In genomic region chr3:123697786-123698185, GRCm38 (mm10) we compare ENCODE assay signal across 19 mouse cellular contexts. TPM values are rescaled to one million over a fixed set of nuclear protein-coding genes. Genes with fewer than 3 reads are reported as not detected.
DNase-seq lines count a peak whose midpoint lies in the region; ATAC-seq lines count a peak whose summit lies in the region.
"Had no signal": no experiment of that assay in that cellular context is flagged by ENCODE, and none has a peak within 500 bp of the region (broad histone marks: within the 10 kb centered on the region; RNA-seq: fewer than 3 reads in every experiment).

No protein-coding gene starts in this region.

- WGBS in heart, embryonic 10.5 days = 73% methylated on average over 4 of the region's 4 CpGs
- 87% methylated on average over 4 of the region's 4 CpGs for WGBS in midbrain, embryonic 11.5 days
- WGBS in midbrain, embryonic 14.5 days = 89% methylated on average over 4 of the region's 4 CpGs

- intact Hi-C loops in heart, postnatal 25 days (cut with DNase I) = loop anchor here (10.0 kb wide), 1 partner anchor 577 kb away; no protein-coding TSS in a partner anchor

- H3K4me3 ChIP-seq in heart, embryonic 10.5 days = no peak overlapping the region
- no peak overlapping the region for H3K4me3 ChIP-seq in midbrain, embryonic 11.5 days (ENCODE audit: low read depth, low read length)
- H3K4me3 ChIP-seq in midbrain, embryonic 14.5 days (replicated peaks; ENCODE audit: low read depth, low read length) = no peak overlapping the region
- H3K4me3 ChIP-seq: gastrocnemius, adult 2 months; heart, adult 2 months; layer of hippocampus, adult 2 months; left cerebral cortex, adult 2 months; liver, embryonic 13.5 days; megakaryocyte, embryonic 14.5 days had no signal

- H3K36me3 ChIP-seq in heart, embryonic 10.5 days = no peaks in the 10 kb centered on the region
- H3K36me3 ChIP-seq in midbrain, embryonic 11.5 days (ENCODE audit: control insufficient read depth, insufficient read depth, low read length) = no peaks in the 10 kb centered on the region
- no peaks in the 10 kb centered on the region for H3K36me3 ChIP-seq in midbrain, embryonic 14.5 days (ENCODE audit: control insufficient read depth, insufficient read depth, low read length)
- H3K36me3 ChIP-seq: liver, embryonic 13.5 days had no signal

- H3K27me3 ChIP-seq in heart, embryonic 10.5 days (ENCODE audit: insufficient read depth, poor library complexity, severe bottlenecking) = no peaks in the 10 kb centered on the region
- H3K27me3 ChIP-seq in midbrain, embryonic 11.5 days (ENCODE audit: control insufficient read depth, insufficient read depth, low read length) = no peaks in the 10 kb centered on the region
- H3K27me3 ChIP-seq in midbrain, embryonic 14.5 days (ENCODE audit: control insufficient read depth, insufficient read depth, low read length) = no peaks in the 10 kb centered on the region
- H3K27me3 ChIP-seq: liver, embryonic 13.5 days; megakaryocyte, embryonic 14.5 days had no signal

- no peaks in the 10 kb centered on the region for H3K4me1 ChIP-seq in heart, embryonic 10.5 days
- no peaks in the 10 kb centered on the region for H3K4me1 ChIP-seq in midbrain, embryonic 11.5 days (ENCODE audit: control insufficient read depth, insufficient read depth, low read length)
- no peaks in the 10 kb centered on the region for H3K4me1 ChIP-seq in midbrain, embryonic 14.5 days (ENCODE audit: control insufficient read depth, insufficient read depth, low read length)
- H3K4me1 ChIP-seq: liver, embryonic 13.5 days; megakaryocyte, embryonic 14.5 days had no signal

- H3K9me3 ChIP-seq in heart, embryonic 10.5 days = no peaks in the 10 kb centered on the region
- no peaks in the 10 kb centered on the region for H3K9me3 ChIP-seq in midbrain, embryonic 11.5 days (ENCODE audit: control insufficient read depth, low read length)
- no peaks in the 10 kb centered on the region for H3K9me3 ChIP-seq in midbrain, embryonic 14.5 days (ENCODE audit: control insufficient read depth, low read length)
- H3K9me3 ChIP-seq: liver, embryonic 13.5 days had no signal

- H3K9ac ChIP-seq in midbrain, embryonic 11.5 days (ENCODE audit: low read length) = no peak overlapping the region
- no peak overlapping the region for H3K9ac ChIP-seq in midbrain, embryonic 14.5 days (replicated peaks; ENCODE audit: low read length)
- H3K9ac ChIP-seq: forebrain, postnatal 0 days; hindbrain, embryonic 14.5 days; liver, embryonic 13.5 days had no signal

- no peak overlapping the region for H3K4me2 ChIP-seq in midbrain, embryonic 11.5 days
- H3K4me2 ChIP-seq in midbrain, embryonic 14.5 days (ENCODE audit: low read length) = no peak overlapping the region
- H3K4me2 ChIP-seq: hindbrain, embryonic 14.5 days; liver, embryonic 13.5 days had no signal

- peak; percentile 24 for DNase-seq in heart, adult 8-10 months (ENCODE audit: low spot score)
- no peak for DNase-seq in heart, embryonic 10.5 days (ENCODE audit: low spot score)
- DNase-seq in midbrain, embryonic 11.5 days (ENCODE audit: low spot score, missing footprints) = peak; percentile 53
- DNase-seq in midbrain, embryonic 14.5 days = no peak
- peak; percentile 7 for DNase-seq in heart, postnatal 25 days (ENCODE audit: low spot score)
- no peak for DNase-seq in right cerebral cortex, adult 18-20 months
- no peak for DNase-seq in embryo, embryonic 11 days
- DNase-seq: cerebellum, adult 8-10 months; forebrain, postnatal 0 days; gastrocnemius, adult 2 months; liver, embryonic 13.5 days; thymus, postnatal 25 days had no signal

- no peak for ATAC-seq in midbrain, embryonic 11.5 days (ENCODE audit: low FRiP score)
- no peak for ATAC-seq in midbrain, embryonic 14.5 days (ENCODE audit: low FRiP score, low TSS enrichment)
- ATAC-seq: forebrain, postnatal 0 days; intestine, embryonic 16.5 days had no signal

- no peak overlapping the region for H3K27ac ChIP-seq in heart, embryonic 10.5 days
- no peak overlapping the region for H3K27ac ChIP-seq in midbrain, embryonic 11.5 days (ENCODE audit: low read depth, low read length)
- no peak overlapping the region for H3K27ac ChIP-seq in midbrain, embryonic 14.5 days (replicated peaks; ENCODE audit: low read depth, low read length)
- H3K27ac ChIP-seq: gastrocnemius, adult 2 months; heart, adult 2 months; hindbrain, embryonic 14.5 days; kidney, postnatal 0 days; layer of hippocampus, adult 2 months; left cerebral cortex, adult 2 months; liver, embryonic 13.5 days had no signal

RNA-seq across cellular contexts. Expression of gene Ndst3, which starts 7.1 kb away (rescaled TPM):
- under 1 TPM in 1 of 4 experiments, not detected in 3; 0.13 TPM for total RNA-seq in heart, adult 8-10 months (2022)
- polyA plus RNA-seq in heart, embryonic 10.5 days (2016; fragmentation: Nextera tagmentation; extraction: Ambion mirVana) = 0.36 and 0.46 TPM in 2 replicates
- polyA plus RNA-seq in midbrain, embryonic 11.5 days (2014; fragmentation: Nextera tagmentation; extraction: Ambion mirVana) = 14.6 and 18.2 TPM in 2 replicates
- polyA plus RNA-seq in midbrain, embryonic 14.5 days (2014; fragmentation: Nextera tagmentation; extraction: Ambion mirVana) = 15.4 and 27.1 TPM in 2 replicates
- under 1 TPM; 0.08 to 0.20 TPM for total RNA-seq in heart, postnatal 25 days (2021)
- total RNA-seq: gastrocnemius, adult 2 months had no signal

Comparison
In these comparisons a context has a peak if more than half of its experiments do, and no peak if none do; other contexts are left out.
1. DNase-seq: peak in heart, adult 8-10 months (single experiment), midbrain, embryonic 11.5 days (single experiment) and heart, postnatal 25 days (single experiment); none in heart, embryonic 10.5 days (single experiment), midbrain, embryonic 14.5 days (single experiment), right cerebral cortex, adult 18-20 months (single experiment) and embryo, embryonic 11 days (single experiment).
2. RNA of gene Ndst3, which starts 7.1 kb away (polyA plus RNA-seq): 15.4 to 27.1 TPM in midbrain, embryonic 14.5 days and 14.6 to 18.2 TPM in midbrain, embryonic 11.5 days; 0.36 to 0.46 TPM in heart, embryonic 10.5 days; every median in the first group is over 10 times any median in the second.